Mouse (Mus musculus) lung, adult 2 months (tissue): Measurements from ENCODE around the gene Tead3.

Experiments used
- CTCF ChIP-seq: fragments of 200-500 bp; IDR thresholded peaks from 2 replicates; pipeline ENCODE4 v1.5.1; 2011; ENCODE audit warnings: mild to moderate bottlenecking, low read length, control low read depth; ENCODE audit not compliant: insufficient read depth
- POLR2A ChIP-seq: fragments of 200-500 bp; IDR thresholded peaks from 2 replicates; pipeline ENCODE4 v1.6.1; 2011; ENCODE audit warnings: low read depth, mild to moderate bottlenecking, control low read depth, low read length, borderline replicate concordance; ENCODE audit errors: extremely low read depth

GRCm38 (mm10) chr17:28344670-28345069 is 5.9 kb downstream of the Tead3 start:
- TF ChIP-seq CTCF: no peak
- no peak for TF ChIP-seq POLR2A
